Mouse (Mus musculus) gastrocnemius, adult 18-20 months (tissue): ENCODE measurements around the gene Gm10377. TPM values are rescaled to one million over a fixed set of nuclear protein-coding genes. Genes with fewer than 3 reads are reported as not detected.
"Not testable (repeated sequence)": the region's sequence is repeated elsewhere in the genome, so short reads cannot be mapped to it uniquely, and the experiment has no call there.

ENCODE experiments used
- DNase-seq: peaks from one replicate; pipeline ENCODE4 v3.0.0; 2021; ENCODE audit warnings: low spot score
- long read RNA-seq, 2 experiments: library from polyadenylated mRNA; stranded (forward); transcript quantifications; one replicate each; pipeline ENCODE4 v2.0.0; 2021
- total RNA-seq, 2 experiments: library from RNA; stranded (reverse); gene quantifications; 2 replicates each; pipeline ENCODE4 v1.2.3; 2021

Gene Gm10377
- not detected for total RNA-seq
- long read RNA-seq, experiment 1 = 0 reads
- long read RNA-seq, experiment 2 = 0 reads

DNA sequence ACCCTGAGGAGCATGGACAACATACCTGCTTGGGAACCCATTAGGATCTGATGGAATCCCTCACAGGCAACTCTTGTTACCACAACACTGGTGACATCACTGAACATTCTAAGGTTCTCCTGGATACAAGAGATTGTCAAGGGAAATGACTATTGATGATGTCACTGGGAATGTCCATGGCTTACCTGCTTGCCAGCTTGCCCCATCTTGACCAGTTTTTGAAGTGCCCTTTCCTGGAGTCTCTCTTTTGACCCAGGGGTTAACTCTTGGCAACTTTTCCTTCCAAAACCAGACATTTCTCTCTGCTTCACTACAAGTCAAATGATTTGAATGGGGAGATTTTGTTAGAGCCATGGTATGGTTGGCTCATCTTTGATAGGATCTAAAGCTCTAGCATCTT lies at the start of gene Gm10377:
Gene Gm10377, minus strand, starts transcription at position 101 of the 400 bp plus-strand sequence.
- DNase-seq = not testable (repeated sequence)

DNA sequence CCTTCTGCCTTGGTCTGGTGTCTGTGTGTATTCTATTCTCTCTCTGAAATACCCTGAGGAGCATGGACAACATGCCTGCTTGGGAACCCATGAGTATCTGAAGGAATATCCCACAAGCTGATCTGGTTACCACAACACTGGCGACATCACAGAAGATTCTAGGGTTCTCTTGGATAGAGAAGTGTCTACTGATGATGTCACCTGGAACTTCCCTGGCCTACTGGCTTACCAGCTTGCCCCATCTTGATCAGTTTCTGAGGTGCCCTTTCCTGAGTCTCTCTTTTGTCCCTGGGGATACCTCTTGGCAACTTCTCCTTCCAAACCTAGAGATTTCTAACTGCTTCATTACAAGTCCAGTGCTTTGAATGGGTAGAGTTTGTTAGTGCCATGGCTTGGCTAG lies 29.1 kb downstream of the Gm10377 start, which contains the start of gene Gm3015:
Gene Gm3015, minus strand, starts transcription at position 101 of the 400 bp plus-strand sequence.
- DNase-seq = not testable (repeated sequence)

Other genes starting within 250 kb of the Gm10377 start
- gene Gm17124, start 198.1 kb downstream of the Gm10377 start, total RNA-seq = not detected
- gene Gm3633, start 156.1 kb downstream of the Gm10377 start, total RNA-seq = not detected
- gene Gm10378, start 142.0 kb downstream of the Gm10377 start, total RNA-seq = not detected
- not detected for gene Gm3015, start 29.2 kb downstream of the Gm10377 start, total RNA-seq
- not detected for gene Gm21977, start 55.5 kb upstream of the Gm10377 start, total RNA-seq
- not detected for gene Gm8082, start 195.6 kb upstream of the Gm10377 start, total RNA-seq
- not detected for gene Gm10376, start 217.6 kb upstream of the Gm10377 start, total RNA-seq